Mouse (Mus musculus): ENCODE measurements around the gene Arhgap15.

GRCm38 (mm10) chr2:44184476-44184875 lies 435.9 kb downstream of the Arhgap15 start:
- TF ChIP-seq CTCF (IDR thresholded peaks at IDR 0.05; ENCODE audit: extremely low read depth, insufficient read depth, insufficient read length, insufficient replicate concordance) = no peak
- no peak for TF ChIP-seq POLR2A (IDR thresholded peaks at IDR 0.05; ENCODE audit: low read depth, low read length)
